22 mouse cellular contexts compared by ENCODE assay signal in genomic region chr3:69440761-69441160, GRCm38 (mm10).
DNase-seq lines count a peak whose midpoint lies in the region; ATAC-seq and TF ChIP-seq lines count a peak whose summit lies in the region.
"Had no signal": no experiment of that assay in that cellular context is flagged by ENCODE, and none has a peak within 500 bp of the region (broad histone marks: within the 10 kb centered on the region; RNA-seq: fewer than 3 reads in every experiment).

No protein-coding gene starts in this region.

- peaks cover 0 to 6% of the 10 kb centered on the region in 2 experiments; a peak in 2 of 4 replicates for H3K4me1 ChIP-seq in CH12.LX (ENCODE audit: control insufficient read depth in 1 of 2, insufficient read depth in 2 of 2)
- H3K4me1 ChIP-seq: embryonic facial prominence, embryonic 13.5 days; midbrain, embryonic 15.5 days had no signal

- no peak overlapping the region for H3K27ac ChIP-seq in CH12.LX (ENCODE audit: insufficient read depth, low read depth)
- H3K27ac ChIP-seq: embryonic facial prominence, embryonic 13.5 days; forebrain, embryonic 15.5 days; heart, embryonic 10.5 days; hindbrain, embryonic 10.5 days; hindbrain, postnatal 0 days; midbrain, embryonic 15.5 days had no signal

- TF ChIP-seq RAD21 in CH12.LX (IDR thresholded peaks at IDR 0.05; ENCODE audit: low read depth, low read length): no peak

- H3K4me2 ChIP-seq in CH12.LX (ENCODE audit: insufficient read depth, low read depth, poor library complexity, severe bottlenecking) (no peak overlapping the region), myocyte (ENCODE audit: low read depth) (peak overlapping the region; percentile 79)
- H3K4me2 ChIP-seq: embryonic facial prominence, embryonic 13.5 days; forebrain, embryonic 15.5 days; liver, embryonic 11.5 days; midbrain, embryonic 15.5 days had no signal

- DNase-seq in adrenal gland, adult 2 months: peak; percentile 9
- DNase-seq in adrenal gland, postnatal 10 days: no peak
- DNase-seq in CH12.LX (ENCODE audit: extremely low read depth): peak; percentile 17
- peak; percentile 50 for DNase-seq in brain, adult 2 months (ENCODE audit: low read depth, low spot score)
- DNase-seq in cerebellum, postnatal 10 days: no peak
- DNase-seq in frontal cortex, postnatal 10 days (ENCODE audit: low spot score in 2 of 2): no peak
- DNase-seq: cerebellum, adult 9-11 months; gastrocnemius, postnatal 25 days; kidney, adult 2 months; kidney, postnatal 14 days; lung, adult 2 months; lung, postnatal 36 days; thymus, postnatal 25 days had no signal

- no peak overlapping the region for H3ac ChIP-seq in myocyte (ENCODE audit: control insufficient read depth, insufficient read length)

- no peak for TF ChIP-seq EP300 in CH12.LX (IDR thresholded peaks at IDR 0.05; ENCODE audit: low read length)

- TF ChIP-seq CTCF in CH12.LX (conservative IDR thresholded peaks at IDR 0.05 in 1 of 2, IDR thresholded peaks at IDR 0.05 in 1 of 2; ENCODE audit: low read depth in 2 of 2, low read length in 2 of 2): no peak

- in situ Hi-C loops in CH12.LX (cut with MboI; ENCODE audit: low pct_ligation_motif_present, low pct_unique_long_range_greater_than_20kb, low sequenced_read_pairs): no loop called here

- H3K4me3 ChIP-seq in CH12.LX (replicated peaks in 1 of 3; ENCODE audit: low read depth in 2 of 3, low read length in 2 of 3, poor library complexity in 1 of 3) (no peak overlapping the region), myocyte (no peak overlapping the region)
- H3K4me3 ChIP-seq: embryonic facial prominence, embryonic 13.5 days; forebrain, embryonic 15.5 days; heart, embryonic 10.5 days; hindbrain, embryonic 10.5 days; midbrain, embryonic 15.5 days had no signal

- no peaks in the 10 kb centered on the region for H3K36me3 ChIP-seq in CH12.LX (replicated peaks in 1 of 2; ENCODE audit: control insufficient read depth in 1 of 2, insufficient read depth in 1 of 2, low read length in 1 of 2)
- H3K36me3 ChIP-seq in myocyte (ENCODE audit: control insufficient read depth, insufficient read depth): no peaks in the 10 kb centered on the region
- H3K36me3 ChIP-seq: embryonic facial prominence, embryonic 13.5 days; forebrain, embryonic 15.5 days; heart, embryonic 10.5 days; hindbrain, embryonic 10.5 days; midbrain, embryonic 15.5 days had no signal

- TF ChIP-seq POLR2A in CH12.LX (IDR thresholded peaks at IDR 0.05; ENCODE audit: low read depth, low read length) (no peak), myocyte (IDR thresholded peaks at IDR 0.05; ENCODE audit: insufficient read length, low read depth) (no peak)

- no peak overlapping the region for H3K9ac ChIP-seq in CH12.LX (ENCODE audit: insufficient read depth, low read depth)
- H3K9ac ChIP-seq: embryonic facial prominence, embryonic 13.5 days; forebrain, embryonic 15.5 days; midbrain, embryonic 15.5 days had no signal

- H3K9me3 ChIP-seq in CH12.LX (replicated peaks; ENCODE audit: low read length): no peaks in the 10 kb centered on the region
- H3K9me3 ChIP-seq: embryonic facial prominence, embryonic 13.5 days; forebrain, embryonic 15.5 days; heart, embryonic 10.5 days; hindbrain, embryonic 10.5 days; midbrain, embryonic 15.5 days had no signal

- H3K79me2 ChIP-seq in CH12.LX (replicated peaks; ENCODE audit: control insufficient read depth, extremely low read depth, insufficient read depth, poor library complexity, severe bottlenecking): no peaks in the 10 kb centered on the region
- no peaks in the 10 kb centered on the region for H3K79me2 ChIP-seq in myocyte (ENCODE audit: control insufficient read depth, insufficient read depth)

- no peak for ATAC-seq in megakaryocyte-erythroid progenitor cell, adult 5-6 weeks (replicated peaks; ENCODE audit: low FRiP score, low TSS enrichment, poor library complexity, severe bottlenecking)
- ATAC-seq: forebrain, embryonic 15.5 days; hindbrain, postnatal 0 days; midbrain, embryonic 15.5 days had no signal

- H3K27me3 ChIP-seq in CH12.LX (replicated peaks) (no peaks in the 10 kb centered on the region), myocyte (ENCODE audit: control insufficient read depth, insufficient read depth, insufficient read length) (no peaks in the 10 kb centered on the region)
- H3K27me3 ChIP-seq: embryonic facial prominence, embryonic 13.5 days; forebrain, embryonic 15.5 days; midbrain, embryonic 15.5 days had no signal

- dilution Hi-C loops in CH12.LX (cut with MboI; ENCODE audit: extremely low pct_ligation_motif_present, extremely low pct_unique_long_range_greater_than_20kb, low sequenced_read_pairs): no loop called here

TF ChIP-seq in CH12.LX, 34 proteins besides CTCF, POLR2A, EP300 and RAD21:
- no peak for TF ChIP-seq USF1 (IDR thresholded peaks at IDR 0.05; ENCODE audit: low read depth, low read length)
- TF ChIP-seq MEF2A (IDR thresholded peaks at IDR 0.05; ENCODE audit: borderline replicate concordance, low read depth, low read length): no peak
- no peak for TF ChIP-seq ELF1 (IDR thresholded peaks at IDR 0.05; ENCODE audit: low read depth, low read length)
- TF ChIP-seq ZC3H11A (IDR thresholded peaks at IDR 0.05; ENCODE audit: low read depth, low read length): no peak
- TF ChIP-seq CHD2 (IDR thresholded peaks at IDR 0.05; ENCODE audit: low read length): no peak
- TF ChIP-seq CHD1 (IDR thresholded peaks at IDR 0.05; ENCODE audit: low read depth, low read length): no peak
- no peak for TF ChIP-seq MXI1 (IDR thresholded peaks at IDR 0.05; ENCODE audit: low read depth, low read length)
- TF ChIP-seq MYC (IDR thresholded peaks at IDR 0.05; ENCODE audit: low read depth, low read length): no peak
- TF ChIP-seq USF2 (conservative IDR thresholded peaks at IDR 0.05; ENCODE audit: low read depth, low read length): no peak
- no peak for TF ChIP-seq RCOR1 (conservative IDR thresholded peaks at IDR 0.05; ENCODE audit: low read depth, low read length)
- TF ChIP-seq MAZ (IDR thresholded peaks at IDR 0.05; ENCODE audit: low read depth, low read length): no peak
- no peak for TF ChIP-seq SMC3 (IDR thresholded peaks at IDR 0.05; ENCODE audit: low read depth, low read length)

TF ChIP-seq in myocyte, 11 proteins besides CTCF, POLR2A, EP300 and RAD21:
- no peak for TF ChIP-seq POLR2AphosphoS2 (IDR thresholded peaks at IDR 0.05; ENCODE audit: insufficient read length, low read depth)
- TF ChIP-seq USF1 (IDR thresholded peaks at IDR 0.05; ENCODE audit: low read depth): no peak
- no peak for TF ChIP-seq MYOG (IDR thresholded peaks at IDR 0.05; ENCODE audit: control insufficient read depth in 1 of 3, insufficient read depth in 1 of 3, insufficient read length in 2 of 3, low read depth in 2 of 3)
- TF ChIP-seq MAX (IDR thresholded peaks at IDR 0.05; ENCODE audit: low read depth): no peak
- no peak for TF ChIP-seq MYOD1 (IDR thresholded peaks at IDR 0.05; ENCODE audit: control insufficient read depth in 1 of 3, insufficient read length in 2 of 3, low read depth in 2 of 3)
- no peak for TF ChIP-seq E2F4 (IDR thresholded peaks at IDR 0.05; ENCODE audit: insufficient read depth)
- TF ChIP-seq SRF (IDR thresholded peaks at IDR 0.05; ENCODE audit: control insufficient read depth, insufficient read length, low read depth): no peak
- no peak for TF ChIP-seq TCF12 (IDR thresholded peaks at IDR 0.05; ENCODE audit: insufficient read depth, poor library complexity, severe bottlenecking)
- no peak for TF ChIP-seq CEBPB (IDR thresholded peaks at IDR 0.05; ENCODE audit: insufficient read depth, poor library complexity, severe bottlenecking)
- TF ChIP-seq TCF3 (IDR thresholded peaks at IDR 0.05; ENCODE audit: insufficient read length, low read depth): no peak
- no peak for TF ChIP-seq REST (IDR thresholded peaks at IDR 0.05; ENCODE audit: insufficient read depth, insufficient read length)

Comparison
In these comparisons a context has a peak if more than half of its experiments do, and no peak if none do; other contexts are left out.
1. DNase-seq: peak in adrenal gland, adult 2 months (single experiment), CH12.LX (single experiment) and brain, adult 2 months (single experiment); none in adrenal gland, postnatal 10 days (single experiment), cerebellum, postnatal 10 days (0 of 2) and frontal cortex, postnatal 10 days (0 of 2).